Mouse (Mus musculus) heart, embryonic 14.5 days (tissue): ENCODE results near the gene Tekt2. TPM values are rescaled to one million over a fixed set of nuclear protein-coding genes. Genes with fewer than 3 reads are reported as not detected.

Source experiments
- ATAC-seq: fragments of 200-750 bp; cut with Nextera tagmentation; 2 replicates; pipeline ENCODE4 v1.8.0; 2017; ENCODE audit warnings: low read depth, moderate TSS enrichment; ENCODE audit not compliant: insufficient number of reproducible peaks, insufficient read depth, low FRiP score
- H3K27ac ChIP-seq, 2 experiments: fragments of 200-500 bp in 1 of 2; fragments of 300-500 bp in 1 of 2; sonication (generic) in 1 of 2; replicated peaks in 1 of 2; 2 replicates each; pipeline ENCODE4 v1.5.1; 2012 to 2014; ENCODE audit warnings: low read depth in 2 of 2, low read length in 2 of 2, control low read depth in 1 of 2, mild to moderate bottlenecking in 1 of 2, mixed read lengths in 1 of 2; ENCODE audit not compliant: control insufficient read depth in 1 of 2, insufficient read depth in 1 of 2
- H3K27me3 ChIP-seq: fragments of 300-500 bp; sonication (generic); 2 replicates; pipeline ENCODE4 v1.6.1; 2014; ENCODE audit warnings: mild to moderate bottlenecking, low read length, control low read depth; ENCODE audit not compliant: control insufficient read depth, insufficient read depth
- H3K36me3 ChIP-seq: fragments of 300-500 bp; sonication (generic); 2 replicates; pipeline ENCODE4 v1.6.1; 2014; ENCODE audit warnings: mild to moderate bottlenecking, control low read depth, low read length, mixed read lengths; ENCODE audit not compliant: control insufficient read depth, insufficient read depth
- H3K4me1 ChIP-seq, 2 experiments: fragments of 200-500 bp in 1 of 2; fragments of 300-500 bp in 1 of 2; sonication (generic) in 1 of 2; 2 replicates each; pipeline ENCODE4 v1.6.1; 2012 to 2014; ENCODE audit warnings: low read length in 2 of 2, control low read depth in 1 of 2, mixed read lengths in 1 of 2; ENCODE audit not compliant: control insufficient read depth in 2 of 2, insufficient read depth in 2 of 2
- H3K4me2 ChIP-seq: fragments of 300-500 bp; sonication (generic); 2 replicates; pipeline ENCODE4 v1.6.1; 2014; ENCODE audit warnings: mild to moderate bottlenecking, low read length
- H3K4me3 ChIP-seq, 2 experiments: fragments of 200-500 bp in 1 of 2; fragments of 300-500 bp in 1 of 2; sonication (generic) in 1 of 2; 2 replicates each; pipeline ENCODE4 v1.5.1; 2012 to 2014; ENCODE audit warnings: low read length in 2 of 2, mild to moderate bottlenecking in 2 of 2, control low read depth in 1 of 2, low read depth in 1 of 2, moderate library complexity in 1 of 2; ENCODE audit not compliant: control insufficient read depth in 1 of 2, insufficient read depth in 1 of 2
- H3K9ac ChIP-seq: fragments of 300-500 bp; sonication (generic); 2 replicates; pipeline ENCODE4 v1.6.1; 2014; ENCODE audit warnings: mild to moderate bottlenecking, low read length
- H3K9me3 ChIP-seq: fragments of 300-500 bp; sonication (generic); 2 replicates; pipeline ENCODE4 v1.6.1; 2016; ENCODE audit warnings: low read length, control low read depth; ENCODE audit not compliant: control insufficient read depth
- WGBS: fragments of 180-500 bp; shearing (Covaris S2); extraction: QIAGEN DNeasy Blood & Tissue Kit; methylation state at CpG from one replicate; pipeline ENCODE4 v1.1.7; 2014; 5-methylcytosine and 5-hydroxymethylcytosine counted together
- polyA plus RNA-seq: library from polyadenylated mRNA; unstranded; fragments of >200 nt; fragmentation: Nextera tagmentation; extraction: Ambion mirVana; gene quantifications from 2 replicates; pipeline ENCODE4 v1.2.1, GENCODE M21; 2014

The Tekt2 gene
- polyA plus RNA-seq, 1 experiment from 2014 or later: 0.96 TPM

DNA sequence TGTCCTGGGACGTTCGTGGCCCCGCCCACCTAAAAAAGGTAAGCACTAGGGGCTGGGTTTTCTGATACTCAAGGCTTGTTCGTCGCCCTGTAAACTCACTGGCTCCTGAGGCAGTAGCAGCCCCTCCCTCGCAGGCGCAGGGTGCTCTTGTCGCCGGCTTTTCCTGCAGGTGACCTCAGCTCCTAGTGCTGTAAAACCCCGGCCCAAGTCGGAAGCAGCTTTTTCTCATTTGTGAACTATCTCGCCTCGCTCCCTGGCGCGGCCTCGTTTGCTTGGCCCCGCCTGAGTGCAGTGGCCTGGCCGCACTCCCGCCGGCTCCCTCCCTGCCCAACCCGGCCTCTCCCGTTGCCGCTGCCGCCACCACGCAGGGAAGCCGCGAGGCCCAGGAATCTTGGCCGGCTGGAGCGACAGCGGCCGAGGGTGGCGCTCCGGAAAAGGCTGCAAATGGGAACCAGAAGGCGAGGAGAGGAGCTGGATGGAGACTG, 28.8 kb downstream of the Tekt2 start:
- no peaks in the 10 kb centered on the region for H3K36me3 ChIP-seq
- H3K9me3 ChIP-seq: no peaks in the 10 kb centered on the region
- H3K27me3 ChIP-seq: peaks cover 49% of the 10 kb centered on the region
- H3K9ac ChIP-seq: peak overlapping the region; percentile 63
- H3K27ac ChIP-seq: no peak overlapping the region
- H3K4me1 ChIP-seq: peaks cover 13 to 23% of the 10 kb centered on the region in 2 experiments; a peak in 3 of 4 replicates
- H3K4me3 ChIP-seq: peak overlapping the region; percentile 29 to 32
- peak overlapping the region; percentile 70 for H3K4me2 ChIP-seq
- WGBS: 1% methylated on average over 34 of the region's 34 CpGs
- ATAC-seq: peak; percentile 29; the same call in 1 of the 2 replicates

- Histone ChIP-seq H3K4me1 (peaks cover 12 to 16% of the 10 kb centered on the region in 2 experiments), H3K36me3 (no peaks in the 10 kb centered on the region), H3K27me3 (peaks cover 42% of the 10 kb centered on the region), H3K9ac (no peak overlapping the region), H3K4me2 (no peak overlapping the region), H3K27ac (no peak overlapping the region), H3K4me3 (no peak overlapping the region), H3K9me3 (no peaks in the 10 kb centered on the region)
- no peak for ATAC-seq
- WGBS: 41% methylated on average over 4 of the region's 4 CpGs
Observed at GRCm38 (mm10) chr4:126295937-126296336, 29.6 kb downstream of the Tekt2 start.

GRCm38 (mm10) chr4:126295152-126295551, 30.3 kb downstream of the Tekt2 start:
- no peaks in the 10 kb centered on the region for H3K36me3 ChIP-seq
- no peak for ATAC-seq
- H3K27me3 ChIP-seq: peaks cover 42% of the 10 kb centered on the region
- peaks cover 11 to 13% of the 10 kb centered on the region in 2 experiments for H3K4me1 ChIP-seq
- H3K4me2 ChIP-seq: no peak overlapping the region
- WGBS: 69% methylated on average over 6 of the region's 6 CpGs
- no peak overlapping the region for H3K27ac ChIP-seq
- H3K9me3 ChIP-seq: no peaks in the 10 kb centered on the region
- no peak overlapping the region for H3K9ac ChIP-seq
- H3K4me3 ChIP-seq: no peak overlapping the region

DNA sequence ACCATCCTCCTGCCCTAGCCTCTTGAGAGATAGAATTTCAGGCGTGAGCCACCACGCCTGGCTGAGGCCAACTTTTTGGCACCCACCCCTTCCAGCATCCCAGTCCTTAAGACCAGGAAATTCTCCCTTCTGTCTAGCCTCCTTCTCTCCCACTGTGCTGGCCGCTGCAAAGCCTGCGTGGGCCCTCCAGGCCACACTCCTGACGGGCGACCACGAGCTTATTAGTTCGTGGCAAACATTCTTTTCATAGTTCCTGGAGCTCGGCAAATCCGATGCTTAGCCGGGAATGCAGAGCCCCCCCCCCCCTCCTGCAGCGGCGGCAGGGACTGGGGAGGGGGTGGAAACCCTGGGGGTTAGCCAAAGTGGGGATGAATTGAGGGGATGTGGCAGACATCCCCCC, 34.3 kb downstream of the Tekt2 start:
- H3K27ac ChIP-seq: no peak overlapping the region
- H3K9ac ChIP-seq: no peak overlapping the region
- no peak overlapping the region for H3K4me2 ChIP-seq
- peaks cover 6 to 8% of the 10 kb centered on the region in 2 experiments for H3K4me1 ChIP-seq
- H3K36me3 ChIP-seq: no peaks in the 10 kb centered on the region
- ATAC-seq: no peak
- peaks cover 56% of the 10 kb centered on the region for H3K27me3 ChIP-seq
- 15% methylated on average over 13 of the region's 13 CpGs for WGBS
- H3K9me3 ChIP-seq: no peaks in the 10 kb centered on the region
- no peak overlapping the region for H3K4me3 ChIP-seq

GRCm38 (mm10) chr4:126290314-126290713, 35.2 kb downstream of the Tekt2 start:
- H3K4me1 ChIP-seq: peaks cover 7% of the 10 kb centered on the region in 2 experiments
- H3K4me2 ChIP-seq: no peak overlapping the region
- peaks cover 5% of the 10 kb centered on the region; the same call in 1 of the 2 replicates for H3K9me3 ChIP-seq
- H3K27me3 ChIP-seq: peaks cover 56% of the 10 kb centered on the region
- no peak overlapping the region for H3K4me3 ChIP-seq
- no peak overlapping the region for H3K27ac ChIP-seq
- no peaks in the 10 kb centered on the region for H3K36me3 ChIP-seq
- no peak overlapping the region for H3K9ac ChIP-seq
- no peak for ATAC-seq
- 81% methylated on average over 8 of the region's 8 CpGs for WGBS

DNA sequence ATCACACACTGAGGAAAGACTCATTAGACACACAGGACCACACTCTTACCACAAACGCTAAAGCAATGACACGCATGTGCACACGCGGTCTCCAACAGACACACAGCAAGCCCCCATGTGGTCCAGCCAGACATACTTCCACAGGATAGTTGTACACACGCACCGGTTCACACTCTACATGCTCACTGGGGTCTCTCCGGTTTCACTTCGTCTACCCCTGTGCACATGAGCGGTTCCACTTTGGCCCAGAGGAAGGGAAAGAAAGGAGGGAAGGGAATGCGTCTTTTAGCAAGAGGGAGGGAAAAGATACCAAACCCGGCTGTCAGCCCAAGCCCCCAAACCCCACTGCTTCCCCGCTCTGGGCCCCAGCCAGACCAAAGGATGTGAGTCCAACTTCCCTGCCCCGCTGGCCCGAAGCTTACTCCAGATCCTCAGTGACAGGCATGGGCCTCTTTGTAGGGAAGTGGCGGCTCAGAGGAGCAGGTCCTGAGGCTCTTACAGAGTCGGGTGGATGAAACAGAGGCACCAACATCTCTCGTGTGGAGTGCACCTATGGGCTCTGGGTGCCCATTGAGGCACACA, 37.3 kb downstream of the Tekt2 start:
- 32% methylated on average over 17 of the region's 17 CpGs for WGBS
- Histone ChIP-seq H3K9ac (no peak overlapping the region), H3K27ac (no peak overlapping the region)

GRCm38 (mm10) chr4:126287302-126287995, 38.0 kb downstream of the Tekt2 start:
- H3K4me1 ChIP-seq: peaks cover 7% of the 10 kb centered on the region in 2 experiments
- no peaks in the 10 kb centered on the region for H3K36me3 ChIP-seq
- peak overlapping the region; percentile 65 for H3K4me2 ChIP-seq
- no peak for ATAC-seq
- no peak overlapping the region for H3K9ac ChIP-seq
- peak overlapping the region in 1 of 2 experiments; percentile 46; a peak in 1 of 4 replicates for H3K4me3 ChIP-seq
- H3K9me3 ChIP-seq: peaks cover 5% of the 10 kb centered on the region; the same call in 1 of the 2 replicates
- H3K27ac ChIP-seq: no peak overlapping the region
- H3K27me3 ChIP-seq: peaks cover 63% of the 10 kb centered on the region
- 25% methylated on average over 11 of the region's 11 CpGs for WGBS

More for the DNA sequence above, 37.3 kb downstream of the Tekt2 start:
- Histone ChIP-seq H3K36me3 (no peaks in the 10 kb centered on the region), H3K9me3 (peaks cover 5% of the 10 kb centered on the region; the same call in 1 of the 2 replicates), H3K4me3 (peak overlapping the region in 1 of 2 experiments; percentile 2; a peak in 1 of 4 replicates), H3K27me3 (peaks cover 63% of the 10 kb centered on the region), H3K4me1 (peaks cover 7% of the 10 kb centered on the region in 2 experiments), H3K4me2 (peak overlapping the region; percentile 37)
- no peak for ATAC-seq
